Mouse (Mus musculus) adrenal gland, postnatal 36 days (tissue): ENCODE measurements around the gene Abca14. TPM values are rescaled to one million over a fixed set of nuclear protein-coding genes. Genes with fewer than 3 reads are reported as not detected.

ENCODE experiments used
- DNase-seq, 2 experiments: peaks; one replicate each; pipeline ENCODE4 v3.0.0; 2021; ENCODE audit warnings: mixed read lengths in 1 of 2
- long read RNA-seq, 2 experiments: library from polyadenylated mRNA; stranded (forward); transcript quantifications; one replicate each; pipeline ENCODE4 v2.0.0; 2021; ENCODE audit warnings: borderline sequencing depth in 2 of 2
- total RNA-seq, 2 experiments: library from RNA; stranded (reverse); gene quantifications; 2 replicates each; pipeline ENCODE4 v1.2.3; 2021

The Abca14 gene
- not detected for total RNA-seq
- long read RNA-seq, experiment 1, result 0 reads
- long read RNA-seq, experiment 2, result 0 reads

- DNase-seq, result peak; percentile 91 to 93
Measured at GRCm38 (mm10) chr7:120203789-120204188, at the start of gene Abca14. Gene Abca14, plus strand, starts transcription at chr7:120203961.

- no peak for DNase-seq
Measured at GRCm38 (mm10) chr7:120156841-120157409, 46.8 kb upstream of the Abca14 start.

- DNase-seq, result no peak
Measured at GRCm38 (mm10) chr7:120157575-120158061, 46.1 kb upstream of the Abca14 start.

- DNase-seq, result no peak
Measured at GRCm38 (mm10) chr7:120158121-120158613, 45.6 kb upstream of the Abca14 start.

GRCm38 (mm10) chr7:120163581-120164251 lies 40.0 kb upstream of the Abca14 start:
- no peak for DNase-seq

GRCm38 (mm10) chr7:120172188-120172700 lies 31.5 kb upstream of the Abca14 start:
- no peak for DNase-seq

- peak in 1 of 2 experiments; percentile 22 for DNase-seq
Measured at GRCm38 (mm10) chr7:120173603-120174244, 30.0 kb upstream of the Abca14 start, which contains the start of gene Anks4b. Gene Anks4b, plus strand, starts transcription at chr7:120173858.

GRCm38 (mm10) chr7:120174723-120175504 lies 28.8 kb upstream of the Abca14 start:
- DNase-seq, result no peak

GRCm38 (mm10) chr7:120177611-120178010 lies 26.1 kb upstream of the Abca14 start:
- no peak for DNase-seq

- DNase-seq, result no peak
Measured at GRCm38 (mm10) chr7:120178935-120179334, 24.8 kb upstream of the Abca14 start.

GRCm38 (mm10) chr7:120180547-120180946 lies 23.2 kb upstream of the Abca14 start:
- no peak for DNase-seq

- DNase-seq, result no peak
Measured at GRCm38 (mm10) chr7:120181401-120182230, 22.1 kb upstream of the Abca14 start.

GRCm38 (mm10) chr7:120182891-120183290 lies 20.9 kb upstream of the Abca14 start:
- DNase-seq, result no peak

- DNase-seq, result no peak
Measured at GRCm38 (mm10) chr7:120188946-120189345, 14.8 kb upstream of the Abca14 start.

GRCm38 (mm10) chr7:120189369-120190149 lies 14.2 kb upstream of the Abca14 start:
- no peak for DNase-seq

GRCm38 (mm10) chr7:120190150-120190665 lies 13.6 kb upstream of the Abca14 start:
- DNase-seq, result peak in 1 of 2 experiments; percentile 20

GRCm38 (mm10) chr7:120192207-120192606 lies 11.6 kb upstream of the Abca14 start:
- peak; percentile 20 to 69 for DNase-seq

GRCm38 (mm10) chr7:120192816-120193215 lies 10.9 kb upstream of the Abca14 start:
- DNase-seq, result peak; percentile 40 to 54

GRCm38 (mm10) chr7:120195207-120195606 lies 8.6 kb upstream of the Abca14 start:
- DNase-seq, result no peak
